Mouse (Mus musculus) gonadal fat pad, adult 2 months (tissue): ENCODE measurements around the gene Ube2ql1. TPM values are rescaled to one million over a fixed set of nuclear protein-coding genes. Genes with fewer than 3 reads are reported as not detected.

Experiments
- DNase-seq: peaks from one replicate; pipeline ENCODE4 v3.0.0-alpha.2; 2012; ENCODE audit warnings: low read depth
- polyA plus RNA-seq: library from polyadenylated mRNA; depleted of rRNA; stranded (reverse); fragments of >200 nt; gene quantifications from 2 replicates; pipeline ENCODE4 v1.2.3, GENCODE M21; 2012; rRNA removed

Ube2ql1 gene
- polyA plus RNA-seq, 1 experiment, result 0.39 TPM

DNA sequence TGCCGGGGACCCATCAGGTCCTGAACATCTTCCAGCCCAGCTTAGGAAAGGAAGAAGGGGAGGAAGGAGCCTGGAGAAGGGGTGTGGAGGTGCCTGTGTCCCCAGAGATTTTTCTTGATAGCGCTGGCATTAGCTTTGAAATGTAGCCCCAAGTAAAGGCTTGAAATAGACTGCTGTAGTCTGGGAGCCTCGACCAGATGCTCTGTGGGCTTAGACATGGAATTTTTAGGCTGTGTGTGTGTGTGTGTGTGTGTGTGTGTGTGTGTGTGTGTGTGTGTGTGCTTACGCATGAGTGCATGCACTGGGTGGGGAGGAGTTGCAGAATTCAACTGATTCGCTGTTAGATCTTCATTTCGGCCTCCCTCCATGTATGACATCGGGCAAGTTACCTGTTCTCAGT, 31.5 kb downstream of the Ube2ql1 start:
- DNase-seq, result no peak

DNA sequence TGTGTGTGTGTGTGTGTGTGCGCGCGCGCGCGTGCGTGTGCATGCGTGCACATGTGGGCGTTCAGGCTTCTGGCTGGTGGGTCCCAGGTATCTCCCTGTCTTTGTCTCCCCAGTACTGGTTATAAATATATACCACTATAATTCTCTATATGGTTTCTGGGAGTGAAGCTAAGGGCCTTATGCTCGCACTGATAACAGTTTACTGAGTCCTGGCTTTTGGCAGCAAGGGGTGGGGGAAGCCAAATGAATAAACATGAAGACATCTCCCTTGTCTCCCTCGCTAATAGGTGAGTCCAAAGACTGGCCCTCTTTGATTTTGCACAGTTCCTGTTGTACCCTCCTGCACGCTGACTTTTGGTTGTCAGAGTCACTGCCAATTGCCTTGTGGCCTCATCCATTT, 32.2 kb downstream of the Ube2ql1 start:
- DNase-seq, result no peak

DNA sequence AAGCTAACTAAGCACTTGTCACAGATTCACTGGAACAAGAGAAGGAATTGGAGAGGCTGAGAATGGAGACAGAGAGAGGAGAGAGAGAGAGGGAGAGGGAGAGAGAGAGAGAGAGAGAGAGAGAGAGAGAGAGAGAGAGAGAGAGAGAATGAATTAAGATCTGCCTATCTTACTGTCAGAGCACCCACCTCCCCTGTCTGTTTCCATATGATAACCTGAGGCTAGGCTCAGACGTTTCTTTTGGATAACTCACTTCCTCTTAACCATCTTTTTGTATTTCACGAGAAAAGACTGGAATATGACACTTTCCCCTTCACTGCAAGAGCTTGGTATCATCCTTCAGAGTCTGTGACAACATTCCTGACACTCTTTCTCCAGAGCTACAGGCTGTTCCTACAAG, 32.8 kb downstream of the Ube2ql1 start:
- DNase-seq, result no peak

DNA sequence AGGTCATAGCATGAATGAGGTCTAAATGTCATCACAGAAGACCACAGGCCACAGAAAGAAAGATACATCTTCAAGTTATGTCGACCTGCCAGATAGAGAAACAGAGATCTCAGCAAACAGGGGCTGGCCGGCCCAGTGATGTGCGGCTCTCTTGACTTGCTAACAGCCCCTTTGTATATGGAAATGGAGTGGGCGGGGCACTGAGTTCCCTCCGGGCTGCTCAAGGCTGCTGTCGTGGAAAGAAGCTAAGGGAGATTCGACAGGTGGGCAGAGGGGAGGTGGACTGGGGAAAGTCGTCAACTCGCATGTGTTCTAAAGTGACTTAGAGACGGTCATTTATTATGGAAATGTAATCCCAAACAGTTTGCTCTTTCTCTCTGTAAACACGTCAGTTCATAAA, 36.2 kb downstream of the Ube2ql1 start:
- DNase-seq, result no peak

DNA sequence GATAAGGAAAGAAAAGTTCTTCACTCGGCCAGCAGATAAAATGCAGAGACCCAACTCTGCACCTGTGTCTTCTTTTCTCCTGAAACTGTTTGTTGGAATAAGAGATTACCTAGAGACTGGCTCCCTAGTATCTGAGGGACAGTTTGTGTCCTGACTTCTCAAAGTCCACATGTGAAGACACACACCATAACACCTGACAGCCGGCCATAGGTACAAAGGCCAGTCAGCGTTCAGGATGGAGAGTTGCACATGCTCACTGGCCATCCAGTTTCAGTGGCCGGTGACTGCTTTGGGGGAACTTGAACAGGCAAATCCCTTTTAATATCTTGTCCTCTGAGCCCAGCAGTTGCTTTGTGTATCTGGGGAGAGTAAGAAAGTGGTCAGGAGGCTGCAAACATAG, 38.3 kb downstream of the Ube2ql1 start:
- no peak for DNase-seq

DNA sequence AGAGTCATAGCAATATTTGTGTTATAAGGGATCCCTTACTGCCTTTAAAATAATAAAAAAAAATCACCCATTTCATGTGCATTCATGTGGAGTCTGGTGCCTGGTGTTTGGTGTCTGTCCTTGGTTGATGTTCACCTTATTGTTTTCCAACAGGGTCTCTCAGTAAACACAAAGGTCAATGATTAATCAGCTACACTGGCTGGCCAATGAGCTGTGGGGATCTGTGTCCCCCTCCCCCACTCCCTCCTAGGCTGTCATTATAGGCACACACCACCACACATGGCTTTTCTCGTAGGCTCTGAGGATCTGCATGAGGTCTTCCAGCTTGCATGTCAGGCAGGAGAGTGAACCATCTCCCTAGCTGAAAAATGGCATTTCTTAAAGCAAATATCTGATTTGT, 38.9 kb downstream of the Ube2ql1 start:
- no peak for DNase-seq

DNA sequence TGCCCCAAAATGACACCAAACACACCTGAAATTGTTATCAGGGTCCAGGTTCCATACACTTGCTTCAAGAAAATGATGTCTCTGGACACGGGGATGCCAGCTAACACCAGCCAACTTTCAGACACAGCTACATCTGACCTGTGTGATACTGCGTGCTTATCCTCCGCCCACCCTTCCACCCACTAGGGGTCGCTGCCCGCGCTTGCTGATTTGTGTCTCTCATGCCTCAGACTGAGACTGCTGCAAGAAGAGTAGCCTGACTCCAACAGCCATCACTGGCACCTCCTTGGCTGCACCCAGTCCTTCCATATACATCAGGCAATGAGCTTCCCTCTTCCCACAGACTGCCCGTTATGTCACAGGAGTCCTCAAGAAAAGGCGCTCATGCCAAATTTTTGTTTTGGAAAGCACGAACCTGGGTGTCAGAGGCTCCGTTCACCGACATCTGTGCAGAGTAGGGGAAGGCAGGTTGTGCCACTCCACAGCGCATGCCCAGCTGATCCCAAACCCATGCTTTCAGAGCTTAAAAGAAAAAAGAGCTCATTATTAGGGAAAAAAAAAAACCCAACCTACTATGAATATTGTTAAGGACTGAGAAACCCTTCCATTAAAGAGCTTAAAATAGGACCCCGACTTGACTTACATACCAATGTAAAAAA, 43.2 kb downstream of the Ube2ql1 start:
- no peak for DNase-seq

DNA sequence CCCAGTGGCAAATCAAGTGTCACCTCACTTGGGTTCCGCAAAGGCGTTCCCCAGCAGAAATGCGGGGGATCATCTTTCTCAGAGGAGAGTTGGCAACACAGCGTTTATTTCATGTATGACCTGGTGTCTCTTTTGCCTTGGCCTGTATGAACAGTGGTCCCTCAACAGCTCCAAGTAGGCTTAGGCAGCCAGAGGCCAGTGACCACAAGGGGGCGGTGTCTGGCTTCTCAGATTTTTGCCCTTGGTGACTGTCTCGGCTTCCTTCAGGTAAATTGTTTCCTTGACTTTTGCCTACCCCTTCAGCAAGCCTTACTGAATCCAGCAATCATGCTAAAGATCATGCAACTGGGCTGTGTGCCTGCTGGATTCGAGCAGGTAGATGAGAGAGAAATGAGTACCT, 48.6 kb downstream of the Ube2ql1 start:
- DNase-seq, result no peak

DNA sequence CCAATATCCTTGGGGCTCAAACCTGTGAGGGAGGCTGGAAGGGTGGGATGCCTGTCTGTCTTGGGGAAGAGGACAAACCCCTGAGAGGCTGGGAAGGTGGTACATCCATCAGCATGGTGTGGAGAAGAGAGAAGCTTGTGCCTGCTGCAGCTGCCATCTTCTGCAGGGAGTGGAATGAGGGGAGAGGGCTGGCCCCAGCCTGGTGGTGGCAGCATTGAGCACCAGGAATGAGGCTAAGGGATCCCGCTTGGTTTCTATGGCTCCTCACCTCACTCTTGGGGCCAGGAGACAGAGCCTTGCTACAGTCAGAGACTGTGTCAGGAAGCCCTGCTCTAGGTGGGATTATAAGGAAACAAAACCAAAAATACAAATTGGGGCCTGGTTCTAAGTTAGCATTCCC, 52.7 kb downstream of the Ube2ql1 start:
- DNase-seq, result no peak

DNA sequence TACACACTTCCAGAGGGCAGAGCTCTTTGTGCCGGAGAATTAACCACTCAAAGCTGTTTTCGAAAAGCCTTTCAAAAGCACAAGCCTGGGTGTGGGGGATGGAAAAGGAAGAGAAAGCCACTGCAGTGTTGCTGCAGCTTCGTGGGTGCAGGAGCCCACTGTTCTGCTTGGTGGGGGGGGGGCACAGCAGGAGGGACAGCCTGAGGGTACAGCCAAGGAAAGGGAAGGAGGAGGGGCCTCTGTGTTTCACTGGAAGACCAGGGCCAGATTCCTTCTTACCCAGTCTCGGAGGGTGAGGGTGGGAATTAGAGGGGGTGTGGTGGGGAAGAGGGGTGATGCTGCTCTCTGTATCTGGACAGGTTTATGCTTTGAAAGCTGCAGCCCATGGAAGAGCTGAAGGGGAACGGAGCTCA, 54.3 kb downstream of the Ube2ql1 start:
- no peak for DNase-seq

DNA sequence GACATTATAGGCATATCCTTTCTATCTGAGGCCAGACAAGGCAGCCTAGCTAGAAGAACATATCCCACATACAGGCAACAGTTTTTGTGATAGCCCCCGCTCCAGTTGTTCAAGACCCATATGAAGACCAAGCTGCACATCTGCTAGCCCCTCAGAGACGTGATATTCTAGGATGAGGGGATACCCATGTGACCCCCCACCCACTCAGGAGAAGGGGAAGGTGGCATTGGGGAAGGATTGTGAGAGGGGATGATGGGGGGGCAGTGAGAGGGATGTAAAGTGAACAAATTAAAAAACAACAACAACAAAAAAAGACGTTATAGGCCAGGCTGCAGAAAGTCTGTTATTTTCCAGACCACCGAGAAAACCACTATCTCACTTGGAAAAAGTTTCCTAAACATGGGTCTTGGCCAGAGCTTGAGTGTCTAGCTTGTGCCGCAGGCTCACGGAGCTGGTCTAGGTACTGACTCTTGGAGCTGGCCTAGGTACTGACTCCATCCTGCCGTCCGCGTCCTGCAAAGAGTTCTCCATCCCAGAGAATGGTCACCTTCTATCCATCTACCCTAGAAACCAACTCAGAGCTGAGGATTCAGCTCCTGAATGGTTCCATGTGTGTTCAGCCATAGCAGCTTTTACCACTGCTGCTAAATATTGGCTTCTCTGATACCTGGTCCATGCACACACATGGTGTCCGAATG, 65.6 kb downstream of the Ube2ql1 start:
- no peak for DNase-seq

DNA sequence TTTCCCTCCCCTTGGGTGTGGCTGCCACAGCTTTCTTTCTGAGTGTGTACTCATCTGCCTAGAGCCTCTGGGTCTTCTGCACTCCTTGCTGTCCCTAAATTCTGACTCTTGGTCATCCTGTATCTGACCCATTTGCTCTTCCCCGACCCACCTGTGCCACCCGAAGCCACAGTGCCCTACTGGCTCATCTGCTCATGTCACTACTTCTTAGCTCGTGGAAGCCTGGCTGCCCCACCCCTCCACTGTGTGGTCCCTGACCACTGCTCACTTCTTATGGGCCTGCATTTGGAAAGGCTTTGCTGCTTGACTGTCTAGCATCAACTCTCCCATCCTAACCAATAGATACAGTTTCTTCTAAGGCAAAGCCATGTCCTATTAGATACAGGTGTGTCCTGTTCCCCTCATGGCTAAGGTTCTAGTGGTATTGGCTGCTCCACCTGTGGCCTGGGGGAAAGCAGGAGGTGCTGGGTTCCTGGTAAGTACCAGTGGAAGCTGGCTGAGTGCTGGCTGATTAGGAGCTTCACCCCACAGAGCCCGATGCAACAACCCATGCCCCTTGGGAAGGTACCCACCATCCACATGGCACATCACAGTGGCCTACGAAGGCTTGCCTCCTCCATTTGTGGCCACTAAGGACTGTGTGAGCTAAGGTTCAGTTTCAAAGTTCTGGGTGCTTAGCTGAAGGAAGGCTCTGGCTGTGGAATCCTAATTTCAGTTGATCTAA, 66.3 kb downstream of the Ube2ql1 start:
- DNase-seq, result no peak

DNA sequence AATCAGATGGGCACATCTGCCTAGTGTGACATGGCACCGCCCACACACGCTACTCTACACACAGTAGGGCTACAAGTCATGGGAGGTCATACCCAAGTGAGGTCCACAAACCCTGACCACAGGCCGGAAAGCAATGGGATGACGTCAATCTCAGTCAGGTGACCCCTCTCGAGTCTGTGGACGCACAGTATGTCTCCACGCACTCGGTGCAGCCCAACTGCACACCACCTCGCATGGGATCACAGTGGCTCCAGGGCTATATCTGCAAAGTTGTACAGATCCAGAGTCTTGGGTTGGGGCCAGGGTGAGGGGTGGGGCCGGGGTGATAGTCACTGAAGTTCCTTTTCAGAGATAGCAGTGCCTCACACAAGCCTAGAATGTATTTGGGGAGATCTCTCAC, 67.1 kb downstream of the Ube2ql1 start:
- no peak for DNase-seq

DNA sequence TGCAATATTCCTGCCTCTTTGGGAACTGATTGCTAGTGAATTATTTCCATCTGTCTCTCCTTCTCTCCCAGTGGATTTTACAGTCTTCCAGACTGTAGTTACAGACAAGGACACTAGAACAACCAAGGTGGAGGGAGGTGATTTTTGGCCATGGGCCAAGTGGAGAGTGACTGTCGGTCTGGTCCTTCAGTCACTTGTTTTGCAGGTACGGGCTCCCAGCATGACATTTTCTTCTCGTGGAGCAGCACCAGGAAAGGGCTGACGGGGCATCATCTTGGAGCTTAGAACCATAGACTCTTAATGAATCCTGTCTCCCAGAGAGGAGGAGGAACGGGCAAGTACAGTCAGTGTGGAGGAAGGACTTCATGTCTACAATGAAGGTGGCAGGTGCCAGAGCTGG, 67.6 kb downstream of the Ube2ql1 start:
- no peak for DNase-seq

DNA sequence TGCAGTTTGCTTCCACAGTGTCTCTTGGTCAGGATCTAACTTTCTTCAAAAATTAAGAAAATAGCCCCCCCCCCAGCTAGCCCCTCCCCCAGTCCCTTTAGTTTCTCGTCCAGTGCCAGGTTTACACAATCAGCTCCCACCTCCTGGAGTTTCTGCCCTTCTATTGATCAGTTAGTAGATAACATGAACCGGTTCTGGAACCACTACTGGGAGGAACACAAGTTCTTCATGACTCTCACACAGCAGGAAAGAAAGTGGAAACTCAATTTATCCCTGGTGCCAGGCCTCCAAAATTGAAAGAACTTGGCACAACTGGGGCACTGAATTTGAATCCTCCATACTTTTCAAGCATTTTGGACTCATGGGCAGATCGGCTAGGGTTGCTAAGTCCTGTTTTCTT, 85.2 kb downstream of the Ube2ql1 start:
- no peak for DNase-seq

Other genes starting within 250 kb of the Ube2ql1 start
- gene Nsun2, start 206.1 kb downstream of the Ube2ql1 start, polyA plus RNA-seq, result 70.7 and 92.2 TPM in 2 replicates
- gene Tent4a, start 205.3 kb downstream of the Ube2ql1 start, polyA plus RNA-seq, result 11.0 and 11.9 TPM in 2 replicates
- 13.7 and 14.9 TPM in 2 replicates for gene Srd5a1, start 128.4 kb downstream of the Ube2ql1 start, polyA plus RNA-seq
- 36.7 and 37.3 TPM in 2 replicates for gene Med10, start 62.5 kb upstream of the Ube2ql1 start, polyA plus RNA-seq